Mouse (Mus musculus) bone marrow, adult 2 months (tissue): Measurements from ENCODE around the gene Plac8.

ENCODE experiments used
- CTCF ChIP-seq: fragments of 200-500 bp; IDR thresholded peaks from 2 replicates; pipeline ENCODE4 v1.5.1; 2011; ENCODE audit warnings: low read length, control low read depth; ENCODE audit not compliant: control insufficient read depth, insufficient read depth
- POLR2A ChIP-seq: fragments of 200-500 bp; IDR thresholded peaks from 2 replicates; pipeline ENCODE4 v1.6.1; 2011; ENCODE audit warnings: low read depth, mild to moderate bottlenecking, control low read depth, low read length, borderline replicate concordance; ENCODE audit not compliant: control insufficient read depth

DNA sequence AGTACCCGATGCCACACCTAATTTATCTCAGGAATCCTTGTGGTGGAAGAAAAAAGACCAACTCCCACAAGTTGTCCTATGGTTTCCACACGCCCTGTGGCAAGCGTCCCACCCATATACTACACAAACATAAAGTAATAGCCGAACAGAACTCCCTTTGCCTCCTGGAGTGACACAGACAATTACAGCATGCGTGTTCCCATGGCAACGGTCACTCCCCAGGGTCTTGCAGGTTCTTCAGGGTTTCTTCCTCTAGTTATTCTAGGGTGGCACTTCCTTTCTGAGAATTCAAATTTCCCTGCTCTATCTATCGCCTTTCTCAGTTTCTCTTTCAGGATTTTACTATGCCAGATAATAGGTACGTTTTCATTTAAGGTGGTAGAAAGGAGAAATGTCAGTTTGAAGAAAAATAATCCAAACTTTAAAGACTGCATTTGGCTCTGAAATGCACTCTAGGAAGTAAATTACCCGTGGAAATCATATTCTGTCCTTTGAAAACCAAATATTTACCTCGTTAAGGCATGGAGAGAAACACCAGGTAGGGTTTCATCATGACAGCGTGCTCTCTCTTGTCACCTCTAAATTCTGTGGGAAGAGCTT, 25.9 kb upstream of the Plac8 start:
- TF ChIP-seq CTCF: no peak
- no peak for TF ChIP-seq POLR2A
